Mouse (Mus musculus) left cerebral cortex, postnatal 10 days (tissue): ENCODE data around the gene A930018P22Rik. TPM values are rescaled to one million over a fixed set of nuclear protein-coding genes. Genes with fewer than 3 reads are reported as not detected.
"Not testable (repeated sequence)": the region's sequence is repeated elsewhere in the genome, so short reads cannot be mapped to it uniquely, and the experiment has no call there.

Experiments used
- DNase-seq, 2 experiments: peaks; one replicate each; pipeline ENCODE4 v3.0.0; 2021 to 2022; ENCODE audit warnings: low spot score in 2 of 2, mixed read lengths in 1 of 2; ENCODE audit errors: extremely low spot score in 1 of 2
- intact Hi-C: fragments of 180-260 bp; cut with DNase I; formaldehyde crosslinking; loops from one replicate; pipeline ENCODE4 v1.15.1; 2025
- total RNA-seq, 2 experiments: library from RNA; stranded (reverse); gene quantifications; 2 replicates each; pipeline ENCODE4 v1.2.3; 2021

The A930018P22Rik gene
- total RNA-seq, 2 experiments from 2014 or later, result not detected

DNA sequence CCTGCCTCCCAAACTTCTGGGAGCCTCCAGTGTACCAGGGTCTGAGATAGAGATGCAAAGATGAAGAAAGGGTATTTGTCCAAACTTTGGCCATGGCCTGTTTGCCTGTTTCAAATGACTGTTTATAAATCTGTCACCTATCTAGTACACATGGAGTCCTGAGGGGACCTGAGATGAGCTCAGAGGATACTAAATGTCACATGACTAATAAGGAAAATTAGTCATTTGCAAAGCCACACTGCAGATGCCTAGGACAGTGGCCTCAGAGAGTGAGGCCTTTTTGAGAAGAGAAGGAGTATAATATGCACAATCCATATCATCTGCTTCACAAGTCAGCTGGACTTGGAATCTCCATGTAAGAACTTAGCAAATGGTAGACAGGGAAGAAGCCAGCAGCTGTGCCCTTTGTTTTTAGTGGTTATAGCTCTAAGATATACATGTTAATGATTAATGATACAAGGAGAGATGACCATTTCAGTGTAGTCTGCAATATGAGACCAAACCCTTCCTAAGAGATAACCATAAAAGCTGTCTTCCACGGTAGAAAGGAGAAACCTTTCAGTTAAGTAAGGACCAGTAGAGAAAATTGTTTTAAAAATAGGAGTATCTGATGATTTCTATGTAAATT lies 11.3 kb upstream of the A930018P22Rik start:
- intact Hi-C loops, result not testable (repeated sequence)

DNA sequence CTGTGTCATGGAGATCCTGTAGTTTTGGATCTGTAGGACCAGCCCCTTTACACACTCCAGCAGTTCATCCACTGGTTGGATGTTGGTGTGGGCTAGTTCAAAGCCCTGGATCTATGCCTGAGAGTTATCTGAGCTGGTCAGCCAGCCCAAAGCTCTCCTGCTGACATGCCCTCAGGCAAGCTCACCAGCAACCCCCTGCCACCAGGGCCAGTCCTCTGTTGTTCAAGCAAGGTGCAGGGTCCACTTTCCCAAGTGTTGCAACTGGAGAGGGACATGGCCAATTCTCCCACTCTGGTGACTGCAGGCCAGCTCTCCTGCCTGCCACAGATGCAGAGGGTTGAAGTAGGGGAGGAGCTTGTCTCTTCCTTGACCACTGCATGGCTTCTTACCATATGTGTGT lies 9.0 kb upstream of the A930018P22Rik start:
- intact Hi-C loops, DNase-seq: not testable (repeated sequence)

More for the DNA sequence above, 11.3 kb upstream of the A930018P22Rik start:
- not testable (repeated sequence) for DNase-seq

DNA sequence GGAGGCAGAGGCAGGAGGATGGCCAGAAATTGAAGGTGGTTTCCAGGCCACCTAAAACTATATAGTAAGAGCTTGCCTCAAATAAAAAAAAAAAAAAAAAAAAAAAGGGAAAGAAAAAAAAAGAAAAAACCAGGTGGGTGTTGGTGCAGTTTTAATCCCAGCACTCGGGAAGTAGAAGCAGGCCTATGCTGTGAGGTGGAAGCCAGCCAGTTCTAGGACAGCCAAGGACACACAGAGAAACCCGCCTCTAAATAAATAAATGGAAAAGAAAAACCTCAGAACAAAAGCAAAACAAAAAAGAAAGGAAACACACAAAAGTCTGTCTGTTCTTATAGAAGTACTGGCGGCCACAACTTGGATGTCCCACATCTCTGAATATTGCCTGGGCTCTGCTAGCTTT lies 7.7 kb upstream of the A930018P22Rik start:
- peak in 1 of 2 experiments; percentile 7 for DNase-seq
- intact Hi-C loops, result no loop called here

DNA sequence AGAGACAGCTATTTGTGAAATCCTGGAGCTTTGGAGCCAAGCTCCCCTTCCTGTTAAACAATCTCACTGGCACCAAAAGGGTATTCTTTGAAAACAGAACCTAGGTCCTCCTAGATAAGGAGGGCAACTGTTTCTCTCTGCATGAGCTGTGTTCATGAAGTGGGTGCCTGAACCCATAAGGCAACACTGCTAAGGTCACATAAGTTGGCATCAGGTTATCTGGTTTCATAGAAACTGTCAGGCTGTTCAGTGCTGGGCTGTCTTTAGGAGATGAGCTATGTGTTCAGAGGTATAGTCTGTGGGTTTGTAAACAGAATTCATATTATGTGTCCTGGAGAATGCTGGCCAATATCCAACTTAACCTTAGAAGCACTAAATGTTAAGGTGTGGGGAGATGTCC lies 5.4 kb upstream of the A930018P22Rik start:
- DNase-seq, intact Hi-C loops: not testable (repeated sequence)

DNA sequence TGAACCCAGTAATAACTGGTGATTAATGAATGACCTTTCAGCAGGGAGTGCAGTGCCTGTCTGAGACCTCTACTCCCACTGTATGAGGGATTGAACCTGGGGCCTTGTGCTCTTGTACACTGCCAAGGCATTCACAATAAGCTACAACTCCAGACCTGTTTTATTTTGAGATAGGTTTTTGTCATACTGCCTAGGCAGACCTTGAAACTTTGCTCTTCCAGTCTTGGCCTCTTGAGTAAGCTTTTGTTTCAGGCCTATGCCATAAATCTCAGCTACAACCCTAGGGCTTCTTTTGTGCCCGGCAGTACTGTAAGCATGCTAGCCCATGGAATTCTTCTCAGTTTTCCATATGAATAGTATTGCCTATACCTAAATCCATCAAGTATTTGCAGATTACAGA lies 3.5 kb upstream of the A930018P22Rik start:
- intact Hi-C loops, result no loop called here
- no peak for DNase-seq

DNA sequence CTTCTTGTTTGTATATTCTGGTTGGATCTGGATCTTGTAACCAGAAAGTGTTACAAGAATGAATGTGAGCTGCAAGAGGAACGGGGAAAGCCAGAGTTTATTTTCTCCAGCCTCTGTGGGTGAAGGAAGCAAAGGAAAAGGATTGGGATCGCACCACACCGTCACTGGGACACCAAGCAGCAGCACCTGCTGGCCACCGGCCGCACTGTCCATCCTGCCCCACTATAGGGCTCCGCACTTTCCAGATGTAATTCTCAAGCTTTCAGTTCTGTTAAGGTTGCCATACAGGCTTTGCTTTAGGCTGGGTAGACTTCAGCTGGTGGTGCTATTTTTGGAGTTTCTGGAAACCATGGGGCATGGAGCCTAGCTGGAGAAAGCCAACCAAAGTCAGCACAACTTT lies 2.3 kb upstream of the A930018P22Rik start:
- DNase-seq, result no peak
- intact Hi-C loops, result loop anchor here (10.0 kb wide), 1 partner anchor 86 kb away; no protein-coding TSS in a partner anchor

DNA sequence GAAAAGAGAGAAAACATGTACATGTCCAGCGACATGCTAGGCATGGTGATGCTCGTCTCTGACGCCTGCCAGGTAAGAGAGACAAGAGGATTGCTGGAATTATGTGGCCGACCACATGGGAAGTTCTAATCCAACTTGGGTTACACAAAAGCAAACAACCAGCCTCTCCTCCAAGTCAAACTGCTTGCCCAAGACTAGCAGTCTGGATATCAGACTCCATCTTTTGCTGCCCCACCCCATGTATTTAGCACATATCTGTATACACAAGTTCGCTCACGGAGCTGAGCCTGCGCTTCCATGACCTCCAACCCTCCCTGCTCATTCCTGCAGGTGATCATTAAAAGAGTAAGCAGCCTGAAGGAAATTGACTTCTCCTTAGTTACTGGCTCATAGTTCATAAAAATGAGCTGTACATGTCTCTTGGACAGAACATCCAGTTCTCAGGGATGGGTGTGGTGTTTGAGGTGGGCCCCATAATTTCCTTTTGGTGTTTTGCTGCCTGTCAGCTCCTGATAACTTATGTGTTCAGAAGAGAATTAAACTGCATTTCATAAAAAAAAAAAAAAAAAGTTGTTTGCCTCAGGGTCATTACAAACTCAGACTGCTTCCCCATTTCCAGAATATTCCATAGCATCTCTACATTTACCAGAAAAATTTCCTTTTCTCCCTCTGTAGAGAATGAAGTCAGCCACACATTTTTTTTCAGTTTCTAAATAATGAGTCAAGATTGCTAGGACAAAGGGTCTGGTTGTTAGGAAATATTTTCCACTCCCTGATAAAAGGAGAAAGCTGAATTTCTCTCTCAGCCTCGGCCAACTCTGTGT lies 676 bp upstream of the A930018P22Rik start:
- intact Hi-C loops, result loop anchor here (10.0 kb wide), 1 partner anchor 87 kb away; no protein-coding TSS in a partner anchor
- DNase-seq, result no peak

DNA sequence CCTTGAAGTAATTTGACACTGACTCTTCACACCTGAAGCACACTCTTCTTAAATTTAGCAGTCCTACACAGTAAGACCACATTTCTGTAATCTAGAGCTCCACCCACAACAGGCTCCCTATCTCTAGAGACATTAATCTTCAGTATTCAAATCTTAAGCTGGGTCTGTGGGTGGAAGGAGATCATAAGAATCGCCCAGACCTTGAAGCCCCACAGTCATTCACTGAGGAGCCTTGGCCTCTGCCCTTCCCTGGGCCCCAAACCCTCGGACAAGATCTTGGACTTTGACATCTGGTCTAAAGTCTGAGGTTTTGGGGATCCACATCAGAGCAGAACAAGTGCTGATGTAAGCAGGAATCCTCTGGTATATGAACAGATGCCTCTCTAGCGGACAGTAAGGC lies 971 bp downstream of the A930018P22Rik start:
- intact Hi-C loops, result loop anchor here (10.0 kb wide), 1 partner anchor 89 kb away; no protein-coding TSS in a partner anchor
- no peak for DNase-seq

DNA sequence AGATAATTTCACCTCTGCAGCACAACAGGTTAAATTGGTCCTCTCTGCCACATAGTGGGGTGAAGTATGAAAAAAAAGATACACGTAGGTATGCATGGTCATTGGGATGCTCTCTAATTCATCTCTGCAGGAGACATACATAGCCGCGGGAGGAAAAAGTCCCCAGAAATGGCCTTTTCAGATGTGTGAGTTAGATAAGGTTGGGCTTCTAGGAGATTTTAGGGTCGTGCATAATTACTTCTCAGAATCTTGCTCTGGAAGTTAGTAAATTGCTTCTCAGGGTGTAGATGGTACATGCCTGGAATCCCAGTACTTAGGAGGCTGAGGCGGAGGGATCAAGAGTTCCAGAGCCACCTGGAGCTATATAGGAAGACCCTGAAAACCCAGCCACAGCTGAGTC lies 1.5 kb downstream of the A930018P22Rik start:
- no peak for DNase-seq
- intact Hi-C loops, result loop anchor here (10.0 kb wide), 1 partner anchor 89 kb away; no protein-coding TSS in a partner anchor

DNA sequence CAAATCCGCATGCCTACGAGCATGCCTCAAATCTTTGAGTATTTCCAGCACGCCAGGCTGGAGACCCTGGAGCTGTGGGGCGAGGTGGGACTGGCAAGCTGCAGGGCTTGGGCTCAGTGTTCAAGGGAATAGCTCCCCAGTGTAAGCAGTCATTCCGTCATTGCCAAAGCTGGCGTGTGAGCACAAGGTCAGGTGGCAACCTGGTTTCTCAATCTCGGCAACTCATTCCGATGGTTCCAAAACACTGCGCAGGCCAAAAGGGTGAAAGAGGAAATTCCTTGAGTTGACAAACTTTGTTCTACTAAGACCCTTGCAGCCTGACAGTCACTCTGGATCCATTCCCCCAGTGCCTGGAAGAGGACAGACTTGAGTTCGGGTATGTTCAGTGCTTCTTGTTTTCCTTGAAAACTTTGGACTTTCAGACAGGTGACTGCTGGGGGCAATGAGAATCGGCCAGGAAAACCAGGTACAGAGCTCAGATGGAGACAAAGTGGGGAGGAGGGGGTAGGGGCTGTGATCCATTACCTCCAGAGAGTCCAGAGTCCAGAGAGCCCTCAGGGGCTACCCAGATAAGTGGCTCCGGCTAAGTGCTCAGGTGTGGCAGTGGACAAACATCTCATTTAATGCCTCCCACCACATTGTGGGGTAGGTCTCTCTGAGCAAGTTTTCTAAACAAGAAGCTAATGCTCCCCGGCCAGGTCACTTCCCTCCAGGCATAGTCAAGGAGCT lies 6.4 kb downstream of the A930018P22Rik start:
- intact Hi-C loops, result loop anchor here (10.0 kb wide), 1 partner anchor 94 kb away; no protein-coding TSS in a partner anchor
- DNase-seq, result no peak

DNA sequence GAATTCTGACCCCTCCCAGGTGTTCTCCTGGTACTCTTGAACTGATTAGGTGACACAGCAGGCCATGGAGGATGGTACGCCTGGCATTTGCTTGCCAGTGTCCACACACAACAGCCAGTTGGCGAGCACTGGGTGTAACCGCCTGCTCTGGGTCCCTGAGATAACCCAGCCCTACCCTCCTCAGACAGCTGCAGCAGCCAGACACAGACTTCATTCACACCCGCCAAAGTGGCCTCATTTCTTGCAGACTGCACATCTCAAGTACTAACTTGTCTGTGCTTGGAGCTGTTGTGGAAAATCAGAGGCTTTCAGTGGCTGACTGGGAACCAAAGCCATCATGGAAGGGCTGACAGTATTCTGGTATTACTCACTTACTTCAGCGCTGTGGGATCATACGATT lies 7.6 kb downstream of the A930018P22Rik start:
- intact Hi-C loops, result loop anchor here (5.0 kb wide), 1 partner anchor 457 kb away; no protein-coding TSS in a partner anchor
- peak in 1 of 2 experiments; percentile 23 for DNase-seq

DNA sequence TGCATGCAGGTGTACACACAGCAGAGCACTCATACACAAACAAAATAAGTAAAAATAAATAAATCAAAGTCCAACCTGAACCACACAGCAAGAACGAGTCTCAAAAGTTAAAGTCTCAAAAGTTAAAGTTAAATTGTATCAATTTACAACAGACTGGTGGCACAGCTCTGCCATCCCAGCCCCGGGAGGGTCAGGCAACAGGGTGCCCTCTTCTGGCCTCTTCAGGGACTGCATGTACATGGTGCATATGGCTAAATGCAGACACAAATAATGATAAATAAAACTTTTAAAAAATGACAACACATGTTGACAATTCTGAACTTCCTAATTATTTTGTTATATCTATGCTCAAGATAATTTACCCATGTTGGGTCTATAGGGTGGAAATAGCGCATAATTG lies 8.4 kb downstream of the A930018P22Rik start:
- peak in 1 of 2 experiments; percentile 43 for DNase-seq
- intact Hi-C loops, result loop anchor here (5.0 kb wide), 1 partner anchor 456 kb away; no protein-coding TSS in a partner anchor

DNA sequence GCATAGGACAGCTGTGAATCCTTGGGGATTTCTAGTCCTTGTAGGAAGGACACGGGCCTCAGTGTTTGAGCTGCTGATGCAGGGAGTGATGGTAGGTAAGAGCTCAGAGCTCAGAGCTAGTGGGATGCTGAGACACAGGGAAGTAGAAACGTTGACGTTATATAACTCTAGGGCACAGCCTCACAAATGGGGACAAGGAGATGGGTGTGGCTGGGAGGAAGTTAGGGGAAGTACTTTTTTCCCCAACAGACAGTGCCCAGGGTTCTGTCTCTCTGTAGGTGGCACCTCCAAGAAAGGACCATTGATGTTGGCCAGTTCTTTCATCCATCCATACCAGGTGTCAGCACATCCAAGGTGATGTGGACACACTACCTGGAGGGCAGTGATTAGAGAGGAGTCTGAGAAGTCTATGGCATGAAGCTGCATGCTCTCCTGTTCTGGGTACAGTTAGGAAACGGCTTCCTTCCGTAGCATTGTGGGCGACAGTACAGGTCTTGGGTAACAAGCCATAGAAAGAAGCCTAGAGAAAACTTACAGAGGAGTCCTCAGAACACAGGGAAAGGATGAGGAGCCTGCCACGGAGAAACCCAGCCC lies 9.8 kb downstream of the A930018P22Rik start:
- intact Hi-C loops, result loop anchor here (5.0 kb wide), 1 partner anchor 455 kb away; no protein-coding TSS in a partner anchor
- DNase-seq, result no peak

DNA sequence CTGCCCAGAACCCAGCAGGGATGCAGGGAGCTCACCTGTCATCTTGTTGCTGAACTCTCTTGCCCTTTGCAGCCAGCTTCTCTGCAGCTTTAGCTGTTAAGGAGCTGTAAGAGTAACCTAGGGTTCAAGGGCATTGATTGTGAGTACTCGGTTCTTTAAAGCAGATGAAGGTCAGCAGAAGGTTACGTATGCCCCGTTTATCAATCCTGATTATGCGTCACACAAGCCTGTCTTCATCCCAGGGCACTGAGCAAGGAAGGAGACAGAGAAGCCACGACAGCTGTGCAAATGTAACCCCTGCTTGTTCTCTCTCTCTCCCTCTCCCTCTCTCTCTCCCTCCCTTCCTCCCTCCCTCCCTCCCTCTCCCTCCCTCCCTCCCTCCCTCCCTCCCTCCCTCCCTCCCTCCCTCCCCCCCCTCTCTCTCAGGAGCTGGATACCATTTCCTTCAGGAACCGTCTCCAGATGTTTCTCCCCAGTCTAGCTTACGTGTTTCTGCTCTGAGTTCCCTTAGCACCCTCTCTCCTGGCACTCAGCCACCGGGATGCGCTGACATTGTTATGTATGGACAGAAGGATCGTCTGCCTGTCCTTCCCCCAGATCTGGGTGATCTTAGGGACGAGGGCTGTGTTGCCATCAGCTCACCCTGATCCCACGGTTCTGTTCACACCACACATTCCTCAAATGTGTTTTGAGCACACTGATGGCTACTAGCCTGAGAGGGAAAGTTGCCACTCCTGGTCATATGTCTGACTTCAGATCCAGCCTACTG lies 10.7 kb downstream of the A930018P22Rik start:
- intact Hi-C loops, result loop anchor here (5.0 kb wide), 1 partner anchor 454 kb away; no protein-coding TSS in a partner anchor
- peak in 1 of 2 experiments; percentile 45 for DNase-seq

DNA sequence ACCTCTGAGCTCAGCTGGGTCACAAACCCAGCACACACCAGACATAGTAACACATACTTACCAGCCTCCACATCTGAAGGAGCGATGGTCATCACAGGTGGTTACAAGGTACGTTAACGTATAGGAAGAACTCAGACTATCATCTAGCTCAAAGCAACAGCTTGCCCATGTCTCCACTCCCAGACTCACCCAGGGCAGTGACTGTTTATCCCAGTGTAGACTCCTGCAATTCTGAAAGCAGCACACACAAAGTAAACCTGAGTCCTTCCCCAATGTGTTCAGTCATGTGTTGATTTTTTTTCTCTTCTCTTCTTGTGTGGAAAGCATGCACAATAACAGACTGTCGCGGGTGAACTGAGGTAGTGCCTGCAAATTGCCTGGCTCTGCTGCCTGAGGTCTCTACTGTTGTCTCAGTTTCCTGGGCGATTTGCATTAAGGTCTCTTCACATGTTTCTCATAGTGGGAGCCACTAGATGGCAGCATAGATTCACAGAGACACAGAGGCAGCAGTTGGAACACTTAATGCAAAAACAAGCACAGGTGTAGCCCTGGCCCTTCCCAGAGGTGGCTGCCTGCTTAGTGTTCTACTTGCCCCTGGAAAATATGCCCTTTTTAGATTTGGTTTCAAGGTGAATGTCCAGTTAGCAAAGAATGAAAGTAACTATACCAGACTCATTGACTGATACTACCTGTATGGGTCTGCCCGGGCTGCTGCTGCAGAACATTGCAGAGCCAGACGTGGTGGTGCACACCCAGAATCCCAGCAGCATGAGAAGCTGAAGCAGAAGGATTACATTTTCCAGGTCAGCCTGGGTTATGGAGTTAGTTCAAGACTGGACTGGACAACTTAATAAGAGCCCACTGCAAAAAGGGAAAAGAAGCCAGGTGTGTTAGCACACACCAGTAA lies 11.8 kb downstream of the A930018P22Rik start:
- DNase-seq, result peak; percentile 56 to 72
- intact Hi-C loops, result loop anchor here (2.0 to 5.0 kb wide), 2 partner anchors 288 to 453 kb away; no protein-coding TSS in a partner anchor

DNA sequence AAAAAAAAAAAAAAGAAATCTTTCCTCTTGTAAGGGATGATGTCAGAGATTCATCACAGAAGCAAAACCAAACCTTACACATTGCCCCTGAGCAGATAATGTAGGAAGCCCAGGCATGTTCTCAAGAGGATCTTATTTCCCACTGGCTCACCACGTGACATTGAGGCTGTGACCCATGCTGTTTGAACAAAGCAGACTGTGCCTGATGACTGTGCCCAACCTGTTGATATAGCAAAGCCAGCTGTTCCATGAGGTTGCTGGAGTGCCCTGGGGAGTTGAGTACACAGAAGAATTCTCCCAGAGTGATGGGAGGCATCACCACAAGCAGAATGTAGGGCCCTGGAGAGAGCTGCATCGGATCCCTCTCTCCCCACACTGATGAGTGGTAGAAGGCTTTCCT lies 13.4 kb downstream of the A930018P22Rik start:
- intact Hi-C loops, result loop anchor here (2.0 kb wide), 1 partner anchor 287 kb away; no protein-coding TSS in a partner anchor
- no peak for DNase-seq

DNA sequence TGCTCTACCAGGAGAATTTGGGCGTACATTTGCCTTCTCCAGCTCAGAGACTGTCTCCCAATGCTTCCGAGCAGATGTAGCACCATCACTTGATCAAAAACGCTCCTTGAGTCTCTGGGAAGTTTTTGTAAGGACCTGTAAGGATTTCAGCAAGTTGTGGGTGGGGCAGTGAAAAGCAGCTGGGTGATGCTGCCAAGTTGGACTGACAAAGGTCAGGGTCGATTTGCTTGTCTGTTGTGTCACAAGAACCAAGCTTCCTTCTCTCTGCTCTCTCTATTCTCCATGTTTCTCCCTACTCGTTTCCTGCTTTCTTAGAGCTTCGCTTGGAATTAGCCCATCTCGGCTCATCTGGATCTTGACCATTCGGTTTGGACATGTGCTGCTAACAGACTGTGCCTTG lies 19.6 kb downstream of the A930018P22Rik start:
- DNase-seq, result no peak
- intact Hi-C loops, result no loop called here
